Mouse (Mus musculus) midbrain, embryonic 11.5 days (tissue): ENCODE results near the gene Gm3739. TPM values are rescaled to one million over a fixed set of nuclear protein-coding genes. Genes with fewer than 3 reads are reported as not detected.
"Not testable (repeated sequence)": the region's sequence is repeated elsewhere in the genome, so short reads cannot be mapped to it uniquely, and the experiment has no call there.

Experiments
- ATAC-seq: fragments of 200-750 bp; cut with Nextera tagmentation; 2 replicates; pipeline ENCODE4 v1.8.0; 2017; ENCODE audit warnings: moderate TSS enrichment, moderate library complexity; ENCODE audit not compliant: low FRiP score
- DNase-seq: peaks from one replicate; pipeline ENCODE4 v3.0.0; 2015; ENCODE audit warnings: low spot score; ENCODE audit errors: missing footprints
- H3K27ac ChIP-seq: fragments of 300-500 bp; sonication (generic); 2 replicates; pipeline ENCODE4 v1.5.1; 2014; ENCODE audit warnings: low read depth, low read length
- H3K27me3 ChIP-seq: fragments of 300-500 bp; sonication (generic); 2 replicates; pipeline ENCODE4 v1.6.1; 2014; ENCODE audit warnings: mild to moderate bottlenecking, low read length, moderate library complexity, mixed read lengths; ENCODE audit not compliant: control insufficient read depth, insufficient read depth
- H3K36me3 ChIP-seq: fragments of 300-500 bp; sonication (generic); 2 replicates; pipeline ENCODE4 v1.6.1; 2014; ENCODE audit warnings: mild to moderate bottlenecking, low read length, moderate library complexity, mixed read lengths; ENCODE audit not compliant: control insufficient read depth, insufficient read depth
- H3K4me1 ChIP-seq: fragments of 300-500 bp; sonication (generic); 2 replicates; pipeline ENCODE4 v1.6.1; 2014; ENCODE audit warnings: low read length; ENCODE audit not compliant: control insufficient read depth, insufficient read depth
- H3K4me2 ChIP-seq: fragments of 300-500 bp; sonication (generic); 2 replicates; pipeline ENCODE4 v1.6.1; 2014; ENCODE audit warnings: mild to moderate bottlenecking, moderate library complexity
- H3K4me3 ChIP-seq: fragments of 300-500 bp; sonication (generic); 2 replicates; pipeline ENCODE4 v1.5.1; 2014; ENCODE audit warnings: low read depth, low read length
- H3K9ac ChIP-seq: fragments of 300-500 bp; sonication (generic); 2 replicates; pipeline ENCODE4 v1.6.1; 2014; ENCODE audit warnings: low read length
- H3K9me3 ChIP-seq: fragments of 300-500 bp; sonication (generic); 2 replicates; pipeline ENCODE4 v1.6.1; 2016; ENCODE audit warnings: low read length; ENCODE audit not compliant: control insufficient read depth
- WGBS: fragments of 180-500 bp; shearing (Covaris S2); extraction: QIAGEN DNeasy Blood & Tissue Kit; methylation state at CpG from one replicate; pipeline ENCODE4 v1.1.7; 2014; 5-methylcytosine and 5-hydroxymethylcytosine counted together
- polyA plus RNA-seq: library from polyadenylated mRNA; unstranded; fragments of >200 nt; fragmentation: Nextera tagmentation; extraction: Ambion mirVana; gene quantifications from 2 replicates; pipeline ENCODE4 v1.2.1, GENCODE M21; 2014

Gm3739 gene
- 2.1 and 2.5 TPM in 2 replicates for polyA plus RNA-seq

GRCm38 (mm10) chr14:7314661-7315060 is at the start of gene Gm3739:
Gene Gm3739, minus strand, starts transcription at chr14:7315049.
- not testable (repeated sequence) for ATAC-seq, H3K27me3 ChIP-seq, H3K4me1 ChIP-seq, DNase-seq, H3K9me3 ChIP-seq, H3K36me3 ChIP-seq, H3K27ac ChIP-seq
- 0% methylated on average over 15 of the region's 35 CpGs for WGBS
- H3K9ac ChIP-seq: peak within 1 kb of the TSS; percentile 60
- H3K4me2 ChIP-seq: peak within 1 kb of the TSS; percentile 47
- H3K4me3 ChIP-seq: peak within 1 kb of the TSS; percentile 48

GRCm38 (mm10) chr14:7332295-7332694 is 17.4 kb upstream of the Gm3739 start, which contains the start of gene Gm5797:
Gene Gm5797, minus strand, starts transcription at chr14:7332395.
- H3K4me1 ChIP-seq, H3K27ac ChIP-seq, H3K36me3 ChIP-seq, DNase-seq, ATAC-seq, H3K27me3 ChIP-seq, H3K9me3 ChIP-seq, H3K4me2 ChIP-seq, H3K4me3 ChIP-seq, H3K9ac ChIP-seq: not testable (repeated sequence)
- WGBS: no CpG with 5 or more reads among the region's 1 CpGs

GRCm38 (mm10) chr14:7315093-7315492 is 244 bp upstream of the Gm3739 start:
- not testable (repeated sequence) for H3K27ac ChIP-seq, H3K9me3 ChIP-seq, H3K36me3 ChIP-seq, H3K4me1 ChIP-seq, H3K27me3 ChIP-seq
- H3K9ac ChIP-seq: peak overlapping the region; percentile 60
- ATAC-seq: 0 out of 2 replicates have a peak, but pooled peaks have one; percentile 50
- peak overlapping the region; percentile 47 for H3K4me2 ChIP-seq
- H3K4me3 ChIP-seq: peak overlapping the region; percentile 48
- peak; percentile 93 for DNase-seq
- WGBS: 0% methylated on average over 15 of the region's 19 CpGs

GRCm38 (mm10) chr14:7264614-7265013 is 50.2 kb downstream of the Gm3739 start, which contains the start of gene Gm3727:
Gene Gm3727, minus strand, starts transcription at chr14:7264714.
- WGBS: 71% methylated on average over 3 of the region's 3 CpGs
- not testable (repeated sequence) for ATAC-seq, H3K27ac ChIP-seq, H3K27me3 ChIP-seq, H3K9me3 ChIP-seq, H3K4me1 ChIP-seq, DNase-seq, H3K4me3 ChIP-seq, H3K9ac ChIP-seq, H3K4me2 ChIP-seq, H3K36me3 ChIP-seq

Other genes with a start within 250 kb of the Gm3739 start
- gene Gm3696, start 214.4 kb downstream of the Gm3739 start, polyA plus RNA-seq: 2.5 and 3.4 TPM in 2 replicates
- not detected in 2 replicates for gene Gm6676, start 189.6 kb downstream of the Gm3739 start, polyA plus RNA-seq
- 3.8 and 4.2 TPM in 2 replicates for gene Gm3512, start 140.5 kb downstream of the Gm3739 start, polyA plus RNA-seq
- gene Gm16434, start 120.5 kb downstream of the Gm3739 start, polyA plus RNA-seq: not detected in 2 replicates
- gene Gm3727, start 50.3 kb downstream of the Gm3739 start, polyA plus RNA-seq: not detected in 2 replicates
- not detected in 2 replicates for gene Gm5797, start 17.3 kb upstream of the Gm3739 start, polyA plus RNA-seq
- not detected in 2 replicates for gene Gm8374, start 50.1 kb upstream of the Gm3739 start, polyA plus RNA-seq
- not detected in 2 replicates for gene Gm3755, start 135.9 kb upstream of the Gm3739 start, polyA plus RNA-seq
- 2.3 and 2.8 TPM in 2 replicates for gene Gm3752, start 168.7 kb upstream of the Gm3739 start, polyA plus RNA-seq